Mouse (Mus musculus): ENCODE measurements around the gene Tmprss6. TPM values are rescaled to one million over a fixed set of nuclear protein-coding genes. Genes with fewer than 3 reads are reported as not detected.

Tmprss6 gene
- polyA plus RNA-seq, 1 experiment = 0.22 TPM

DNA sequence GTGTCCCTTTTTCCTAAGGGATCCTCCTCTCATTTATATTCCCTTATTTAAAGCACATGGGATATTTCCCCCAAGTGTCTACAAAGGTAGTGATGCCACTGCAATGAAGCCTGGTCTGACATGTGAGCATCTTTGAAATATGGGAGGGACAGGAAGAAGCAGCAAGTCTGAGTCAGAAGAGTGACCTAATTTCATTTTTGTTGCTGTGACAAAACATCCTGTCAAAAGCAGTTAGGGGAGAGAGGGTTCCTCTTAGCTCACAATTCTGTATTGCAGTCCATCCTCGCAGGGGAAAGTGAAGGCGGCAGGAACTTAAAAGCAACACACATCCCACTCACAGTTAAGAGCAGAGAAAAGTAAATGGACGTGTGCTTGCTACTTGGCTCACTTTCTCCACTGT lies 77.6 kb downstream of the Tmprss6 start:
- no peak for TF ChIP-seq POLR2A (IDR thresholded peaks at IDR 0.05; ENCODE audit: borderline replicate concordance, extremely low read depth, insufficient read depth, insufficient read length, poor library complexity, severe bottlenecking)
- TF ChIP-seq CTCF (IDR thresholded peaks at IDR 0.05; ENCODE audit: borderline replicate concordance, extremely low read depth, insufficient read depth, insufficient read length) = no peak
- DNase-seq (ENCODE audit: low read depth) = no peak

Other genes starting within 250 kb of the Tmprss6 start
- 0.66 and 1.1 TPM in 2 replicates for gene Ncf4, start 223.8 kb downstream of the Tmprss6 start, polyA plus RNA-seq (2012; rRNA removed)
- 0.29 and 0.32 TPM in 2 replicates for gene Csf2rb2, start 162.9 kb downstream of the Tmprss6 start, polyA plus RNA-seq (2012; rRNA removed)
- 0.85 and 1.8 TPM in 2 replicates for gene Csf2rb, start 142.9 kb downstream of the Tmprss6 start, polyA plus RNA-seq (2012; rRNA removed)
- not detected in 2 replicates for gene Tex33, start 72.7 kb downstream of the Tmprss6 start, polyA plus RNA-seq (2012; rRNA removed)
- 12.4 and 16.2 TPM in 2 replicates for gene Tst, start 62.7 kb downstream of the Tmprss6 start, polyA plus RNA-seq (2012; rRNA removed)
- 83.4 and 130 TPM in 2 replicates for gene Mpst, start 62.2 kb downstream of the Tmprss6 start, polyA plus RNA-seq (2012; rRNA removed)
- gene Kctd17, start 40.1 kb downstream of the Tmprss6 start, polyA plus RNA-seq (2012; rRNA removed) = 259 and 385 TPM in 2 replicates
- 0.03 and 0.12 TPM in 2 replicates for gene Il2rb, start 26.6 kb upstream of the Tmprss6 start, polyA plus RNA-seq (2012; rRNA removed)
- 13.5 and 16.3 TPM in 2 replicates for gene C1qtnf6, start 62.8 kb upstream of the Tmprss6 start, polyA plus RNA-seq (2012; rRNA removed)
- 1.5 TPM in 2 replicates for gene Sstr3, start 76.1 kb upstream of the Tmprss6 start, polyA plus RNA-seq (2012; rRNA removed)
- gene Rac2, start 104.1 kb upstream of the Tmprss6 start, polyA plus RNA-seq (2012; rRNA removed) = 5.5 and 9.0 TPM in 2 replicates
- 4.0 and 4.8 TPM in 2 replicates for gene Cyth4, start 128.4 kb upstream of the Tmprss6 start, polyA plus RNA-seq (2012; rRNA removed)

Data from brain, embryonic 14.5 days (tissue).